Mouse (Mus musculus): ENCODE results near the gene Prr19. TPM values are rescaled to one million over a fixed set of nuclear protein-coding genes. Genes with fewer than 3 reads are reported as not detected.

Gene Prr19
- polyA plus RNA-seq, 1 experiment from 2014 or later = 0.65 TPM

DNA sequence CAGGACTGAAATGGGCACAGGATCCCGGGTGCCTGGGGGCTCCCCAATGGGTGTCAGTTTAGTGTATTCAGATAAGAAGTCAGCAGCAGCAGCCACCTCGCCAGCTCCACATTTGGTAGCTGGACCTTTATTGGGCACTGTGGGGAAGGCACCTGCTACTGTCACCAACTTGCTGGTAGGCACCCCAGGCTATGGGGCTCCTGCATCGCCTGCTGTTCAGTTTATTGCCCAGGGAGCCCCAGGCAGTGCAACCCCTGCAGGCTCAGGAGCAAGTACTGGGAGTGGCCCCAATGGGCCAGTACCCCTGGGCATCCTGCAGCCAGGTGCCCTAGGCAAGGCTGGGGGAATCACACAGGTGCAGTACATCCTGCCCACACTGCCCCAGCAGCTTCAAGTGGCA lies 12.5 kb upstream of the Prr19 start:
- no peaks in the 10 kb centered on the region for H3K27me3 ChIP-seq (ENCODE audit: insufficient read depth, poor library complexity, severe bottlenecking)
- H3K9me3 ChIP-seq = no peaks in the 10 kb centered on the region; the same call in 1 of the 2 replicates
- WGBS = 93% methylated on average over 3 of the region's 3 CpGs
- H3K4me3 ChIP-seq = no peak overlapping the region
- H3K27ac ChIP-seq = no peak overlapping the region
- peaks cover 30% of the 10 kb centered on the region for H3K4me1 ChIP-seq
- H3K36me3 ChIP-seq = peaks cover 92% of the 10 kb centered on the region
- DNase-seq (ENCODE audit: low spot score) = no peak

DNA sequence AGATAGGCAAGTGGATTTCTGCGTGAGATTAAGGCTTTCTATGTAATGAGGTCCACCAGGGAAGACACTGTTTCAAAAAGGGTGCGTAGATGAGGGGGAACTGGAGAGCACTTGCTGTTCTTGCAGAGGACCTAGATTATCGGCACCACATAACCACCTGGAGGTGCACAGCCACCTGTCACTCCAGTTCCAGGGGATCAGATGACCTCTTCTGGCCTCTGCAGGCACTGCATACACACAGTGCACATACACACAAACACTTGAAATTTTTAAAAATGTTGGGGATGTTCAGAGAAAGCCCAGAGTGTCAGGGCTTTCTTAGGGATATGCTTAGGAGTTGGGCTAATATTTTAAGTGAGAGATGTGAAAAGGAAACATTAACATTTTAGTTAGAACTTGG lies 11.3 kb upstream of the Prr19 start:
- no peak overlapping the region for H3K4me3 ChIP-seq
- H3K4me1 ChIP-seq = peaks cover 22% of the 10 kb centered on the region
- 94% methylated on average over 3 of the region's 3 CpGs for WGBS
- H3K36me3 ChIP-seq = peaks cover 99% of the 10 kb centered on the region
- DNase-seq (ENCODE audit: low spot score) = no peak
- H3K9me3 ChIP-seq = no peaks in the 10 kb centered on the region; the same call in 1 of the 2 replicates
- no peaks in the 10 kb centered on the region for H3K27me3 ChIP-seq (ENCODE audit: insufficient read depth, poor library complexity, severe bottlenecking)
- H3K27ac ChIP-seq = no peak overlapping the region

- Histone ChIP-seq H3K4me1 (peaks cover 19% of the 10 kb centered on the region), H3K36me3 (peaks cover 99% of the 10 kb centered on the region), H3K27ac (no peak overlapping the region), H3K27me3 (ENCODE audit: insufficient read depth, poor library complexity, severe bottlenecking) (no peaks in the 10 kb centered on the region), H3K9me3 (no peaks in the 10 kb centered on the region; the same call in 1 of the 2 replicates), H3K4me3 (no peak overlapping the region)
- WGBS = 93% methylated on average over 1 of the region's 1 CpGs
- no peak for DNase-seq (ENCODE audit: low spot score)
Measured at GRCm38 (mm10) chr7:25290463-25290862, 10.7 kb upstream of the Prr19 start.

- peaks cover 99% of the 10 kb centered on the region for H3K36me3 ChIP-seq
- no peak overlapping the region for H3K4me3 ChIP-seq
- peaks cover 20% of the 10 kb centered on the region for H3K4me1 ChIP-seq
- no peaks in the 10 kb centered on the region; the same call in 1 of the 2 replicates for H3K9me3 ChIP-seq
- no peak overlapping the region for H3K27ac ChIP-seq
- WGBS = 93% methylated on average over 2 of the region's 2 CpGs
- H3K27me3 ChIP-seq (ENCODE audit: insufficient read depth, poor library complexity, severe bottlenecking) = no peaks in the 10 kb centered on the region
- no peak for DNase-seq (ENCODE audit: low spot score)
Measured at GRCm38 (mm10) chr7:25290911-25291310, 10.3 kb upstream of the Prr19 start.

DNA sequence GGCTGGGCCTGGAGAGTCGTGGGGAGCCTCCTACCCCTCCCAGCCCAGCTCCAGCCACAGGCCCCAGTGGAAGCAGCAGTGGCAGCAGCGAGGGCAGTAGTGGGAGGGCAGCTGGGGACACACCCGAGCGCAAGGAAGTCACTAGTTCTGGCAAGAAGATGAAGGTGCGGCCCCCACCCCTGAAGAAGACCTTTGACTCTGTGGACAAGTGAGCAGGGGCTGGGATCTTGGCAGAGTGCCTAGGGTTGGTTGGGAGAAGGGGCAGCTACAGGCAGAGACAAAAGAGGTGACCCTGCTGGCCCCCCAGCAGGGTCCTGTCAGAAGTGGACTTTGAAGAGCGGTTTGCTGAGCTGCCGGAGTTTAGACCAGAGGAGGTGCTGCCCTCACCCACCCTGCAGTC lies 9.1 kb upstream of the Prr19 start:
- no peak for DNase-seq (ENCODE audit: low spot score)
- H3K4me3 ChIP-seq = no peak overlapping the region
- 0 out of 2 replicates have a peak overlapping the region, but pooled peaks have one; percentile 42 for H3K27ac ChIP-seq
- 71% methylated on average over 7 of the region's 7 CpGs for WGBS
- no peaks in the 10 kb centered on the region for H3K27me3 ChIP-seq (ENCODE audit: insufficient read depth, poor library complexity, severe bottlenecking)
- no peaks in the 10 kb centered on the region; the same call in 1 of the 2 replicates for H3K9me3 ChIP-seq
- H3K4me1 ChIP-seq = peaks cover 31% of the 10 kb centered on the region
- peaks cover 90% of the 10 kb centered on the region for H3K36me3 ChIP-seq

- WGBS = 76% methylated on average over 10 of the region's 10 CpGs
- H3K4me3 ChIP-seq = no peak overlapping the region; the same call in 1 of the 2 replicates
- H3K4me1 ChIP-seq = peaks cover 37% of the 10 kb centered on the region
Measured at GRCm38 (mm10) chr7:25293191-25293739, 7.9 kb upstream of the Prr19 start.

GRCm38 (mm10) chr7:25294495-25294894 lies 6.7 kb upstream of the Prr19 start:
- peaks cover 66% of the 10 kb centered on the region for H3K36me3 ChIP-seq
- 87% methylated on average over 4 of the region's 4 CpGs for WGBS
- no peak overlapping the region for H3K4me3 ChIP-seq
- no peaks in the 10 kb centered on the region for H3K27me3 ChIP-seq (ENCODE audit: insufficient read depth, poor library complexity, severe bottlenecking)
- no peak overlapping the region for H3K27ac ChIP-seq
- H3K9me3 ChIP-seq = no peaks in the 10 kb centered on the region; the same call in 1 of the 2 replicates
- peaks cover 41% of the 10 kb centered on the region for H3K4me1 ChIP-seq
- no peak for DNase-seq (ENCODE audit: low spot score)

More at GRCm38 (mm10) chr7:25293191-25293739, 7.9 kb upstream of the Prr19 start:
- Histone ChIP-seq H3K36me3 (peaks cover 78% of the 10 kb centered on the region), H3K27me3 (ENCODE audit: insufficient read depth, poor library complexity, severe bottlenecking) (no peaks in the 10 kb centered on the region), H3K9me3 (no peaks in the 10 kb centered on the region; the same call in 1 of the 2 replicates), H3K27ac (peak overlapping the region; percentile 60)
- no peak for DNase-seq (ENCODE audit: low spot score)

GRCm38 (mm10) chr7:25294960-25295722 lies 6.1 kb upstream of the Prr19 start:
- H3K9me3 ChIP-seq = no peaks in the 10 kb centered on the region
- H3K27ac ChIP-seq = no peak overlapping the region
- H3K27me3 ChIP-seq (ENCODE audit: insufficient read depth, poor library complexity, severe bottlenecking) = no peaks in the 10 kb centered on the region
- WGBS = 88% methylated on average over 12 of the region's 12 CpGs
- H3K4me1 ChIP-seq = peaks cover 41% of the 10 kb centered on the region
- H3K36me3 ChIP-seq = peaks cover 59% of the 10 kb centered on the region
- DNase-seq (ENCODE audit: low spot score) = peak; percentile 72
- H3K4me3 ChIP-seq = no peak overlapping the region

- peak; percentile 80 for DNase-seq (ENCODE audit: low spot score)
- Histone ChIP-seq H3K9me3 (no peaks in the 10 kb centered on the region), H3K4me3 (peak overlapping the region; percentile 93), H3K27ac (peak overlapping the region; percentile 98), H3K4me1 (peaks cover 41% of the 10 kb centered on the region), H3K36me3 (peaks cover 41% of the 10 kb centered on the region), H3K27me3 (ENCODE audit: insufficient read depth, poor library complexity, severe bottlenecking) (no peaks in the 10 kb centered on the region)
- WGBS = under 1% methylated on average over 21 of the region's 21 CpGs
Measured at GRCm38 (mm10) chr7:25296945-25297453, 4.2 kb upstream of the Prr19 start.

GRCm38 (mm10) chr7:25297454-25298325 lies 3.5 kb upstream of the Prr19 start, which contains the start of gene Pafah1b3:
Gene Pafah1b3, minus strand, starts transcription at chr7:25297986.
- peaks cover 38% of the 10 kb centered on the region for H3K4me1 ChIP-seq
- WGBS = under 1% methylated on average over 52 of the region's 52 CpGs
- no peaks in the 10 kb centered on the region for H3K27me3 ChIP-seq (ENCODE audit: insufficient read depth, poor library complexity, severe bottlenecking)
- peak within 1 kb of the TSS; percentile 93 for H3K4me3 ChIP-seq
- H3K27ac ChIP-seq = peak within 1 kb of the TSS; percentile 98
- peaks cover 34% of the 10 kb centered on the region for H3K36me3 ChIP-seq
- no peaks in the 10 kb centered on the region for H3K9me3 ChIP-seq
- peak; percentile 96 for DNase-seq (ENCODE audit: low spot score)

- Histone ChIP-seq H3K36me3 (no peaks in the 10 kb centered on the region), H3K27me3 (ENCODE audit: insufficient read depth, poor library complexity, severe bottlenecking) (peaks cover 26% of the 10 kb centered on the region)
Measured at GRCm38 (mm10) chr7:25303003-25303684, 1.9 kb downstream of the Prr19 start.

DNA sequence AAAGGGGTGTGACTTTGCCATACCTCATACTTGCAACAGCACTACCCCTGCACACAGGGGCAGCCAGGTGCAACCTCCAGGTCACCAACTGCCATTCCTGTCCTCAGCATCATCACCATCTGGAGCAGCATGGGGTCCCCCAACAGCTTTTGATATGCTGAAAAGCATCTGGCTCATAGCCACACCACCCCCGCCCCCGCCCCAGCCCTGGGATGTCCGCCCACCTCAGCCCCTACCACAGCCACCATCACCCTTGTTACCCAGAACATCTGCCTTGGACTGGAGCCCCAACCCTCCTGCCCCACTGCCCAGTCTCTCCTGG lies 2.4 kb downstream of the Prr19 start:
- WGBS = 73% methylated on average over 3 of the region's 3 CpGs
- peaks cover 30% of the 10 kb centered on the region for H3K27me3 ChIP-seq (ENCODE audit: insufficient read depth, poor library complexity, severe bottlenecking)
- H3K36me3 ChIP-seq = no peaks in the 10 kb centered on the region
- H3K9me3 ChIP-seq = no peaks in the 10 kb centered on the region; the same call in 1 of the 2 replicates
- no peak for DNase-seq (ENCODE audit: low spot score)
- no peak overlapping the region for H3K4me3 ChIP-seq
- no peak overlapping the region for H3K27ac ChIP-seq
- H3K4me1 ChIP-seq = peaks cover 15% of the 10 kb centered on the region

More at GRCm38 (mm10) chr7:25303003-25303684, 1.9 kb downstream of the Prr19 start:
- H3K9me3 ChIP-seq = no peaks in the 10 kb centered on the region; the same call in 1 of the 2 replicates
- DNase-seq (ENCODE audit: low spot score) = peak; percentile 66
- peaks cover 20% of the 10 kb centered on the region for H3K4me1 ChIP-seq
- no peak overlapping the region for H3K27ac ChIP-seq
- H3K4me3 ChIP-seq = no peak overlapping the region
- WGBS = 60% methylated on average over 9 of the region's 9 CpGs
